26 mouse cellular contexts compared by ENCODE assay signal in the genomic region with DNA sequence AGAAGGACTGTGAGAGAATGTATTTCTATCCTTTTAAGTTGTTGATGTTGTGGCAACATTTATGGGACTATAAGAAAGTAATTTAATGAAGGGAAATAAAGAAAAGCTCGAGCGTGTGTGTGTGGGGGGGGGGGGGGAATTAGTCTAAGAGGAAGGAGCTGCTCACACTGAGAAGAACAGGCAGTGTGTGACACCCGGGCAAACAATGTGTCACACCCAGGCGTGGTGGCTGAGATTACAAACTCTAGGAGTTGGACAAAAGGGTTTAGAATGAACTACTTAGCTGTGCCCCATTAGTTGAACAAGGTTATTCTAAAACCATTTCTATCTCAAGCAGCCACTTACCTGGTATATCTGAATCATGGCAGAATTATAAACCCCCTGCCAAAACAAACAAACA. TPM values are rescaled to one million over a fixed set of nuclear protein-coding genes. Genes with fewer than 3 reads are reported as not detected.
"Had no signal": no experiment of that assay in that cellular context is flagged by ENCODE, and none has a peak within 500 bp of the region (broad histone marks: within the 10 kb centered on the region; RNA-seq: fewer than 3 reads in every experiment).

No protein-coding gene starts in this region.

- ATAC-seq: liver, postnatal 0 days; lung, postnatal 0 days; midbrain, embryonic 13.5 days; midbrain, embryonic 16.5 days had no signal

- H3K9ac ChIP-seq: liver, embryonic 15.5 days; liver, postnatal 0 days; lung, embryonic 15.5 days; neural tube, embryonic 13.5 days; neural tube, embryonic 15.5 days; stomach, embryonic 15.5 days had no signal

- H3K4me3 ChIP-seq: liver, embryonic 15.5 days; lung, embryonic 15.5 days; megakaryocyte, embryonic 14.5 days; midbrain, embryonic 13.5 days; myocyte; neural tube, embryonic 13.5 days; neural tube, embryonic 15.5 days; stomach, embryonic 15.5 days had no signal

- H3K4me1 ChIP-seq: liver, embryonic 15.5 days; lung, embryonic 15.5 days; midbrain, embryonic 13.5 days; stomach, embryonic 15.5 days had no signal

- H3K27ac ChIP-seq: liver, embryonic 15.5 days; lung, embryonic 15.5 days; macrophage; midbrain, embryonic 13.5 days; neural tube, embryonic 13.5 days; neural tube, embryonic 15.5 days; stomach, embryonic 15.5 days had no signal

- H3K4me2 ChIP-seq: liver, embryonic 15.5 days; lung, embryonic 15.5 days; midbrain, embryonic 11.5 days; midbrain, embryonic 13.5 days; neural tube, embryonic 13.5 days; neural tube, embryonic 15.5 days; stomach, embryonic 15.5 days had no signal

- DNase-seq: liver, postnatal 0 days; lung, adult 2 months; lung, postnatal 14 days; lung, postnatal 36 days; retina, postnatal 1 day; right cerebral cortex, adult 18-20 months; right cerebral cortex, postnatal 25 days; right cerebral cortex, postnatal 4 days; spleen, adult 18-20 months; thymus, adult 2 months; thymus, postnatal 25 days; thymus, postnatal 4 days had no signal

- H3K36me3 ChIP-seq: liver, embryonic 15.5 days; lung, embryonic 15.5 days; midbrain, embryonic 13.5 days; neural tube, embryonic 13.5 days; neural tube, embryonic 15.5 days; stomach, embryonic 15.5 days had no signal

- H3K9me3 ChIP-seq: liver, embryonic 15.5 days; lung, embryonic 15.5 days; megakaryocyte, embryonic 14.5 days; midbrain, embryonic 13.5 days; neural tube, embryonic 13.5 days; neural tube, embryonic 15.5 days; stomach, embryonic 15.5 days had no signal

- H3K27me3 ChIP-seq: liver, embryonic 15.5 days; lung, embryonic 15.5 days; midbrain, embryonic 13.5 days; neural tube, embryonic 15.5 days; stomach, embryonic 15.5 days had no signal

RNA-seq across cellular contexts. Expression of a gene that starts 27.8 kb away (rescaled TPM):
- total RNA-seq: megakaryocyte progenitor cell, adult 5-6 weeks had no signal
- polyA plus RNA-seq: liver, postnatal 0 days; macrophage; midbrain, embryonic 11.5 days; myocyte; testis, adult 2 months had no signal
